Mouse (Mus musculus) liver, postnatal 0 days (tissue): ENCODE measurements around the gene Chtop.

Experiments used
- CTCF ChIP-seq: sonication (generic); IDR thresholded peaks from 2 replicates; pipeline ENCODE4 v1.5.1; 2016; ENCODE audit warnings: antibody characterized with exemption, low read depth
- EP300 ChIP-seq: IDR thresholded peaks from 2 replicates; pipeline ENCODE4 v1.6.1; 2016; ENCODE audit warnings: antibody characterized with exemption, low read depth, mild to moderate bottlenecking

DNA sequence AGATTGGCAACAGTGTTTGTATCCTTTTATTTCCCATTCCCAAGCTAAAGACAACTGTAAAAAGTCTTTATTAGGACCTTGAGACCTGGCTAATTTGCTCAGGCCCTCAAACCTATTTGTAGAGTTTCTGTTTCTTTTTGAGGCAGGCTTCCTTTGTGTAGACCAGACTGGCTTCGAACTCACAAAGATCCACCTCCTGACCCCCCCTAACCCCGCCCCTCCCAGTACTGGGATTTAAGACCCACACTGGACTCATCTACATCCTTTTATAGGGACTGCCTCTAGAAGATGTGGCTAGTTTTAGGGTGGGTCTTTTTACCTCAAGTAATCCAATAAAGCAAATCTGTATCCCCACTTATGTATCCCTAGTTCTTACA, 437 bp upstream of the Chtop start:
- TF ChIP-seq CTCF, result no peak
- no peak for TF ChIP-seq EP300
